Mouse (Mus musculus): ENCODE measurements around the gene Plekhf1. TPM values are rescaled to one million over a fixed set of nuclear protein-coding genes. Genes with fewer than 3 reads are reported as not detected.

Plekhf1 gene
- 1.4 to 5.3 TPM (median 1.6 TPM) in 3 replicates for total RNA-seq (2017)

GRCm38 (mm10) chr7:38227900-38228298 is at the start of gene Plekhf1:
TSS of gene Plekhf1 (minus strand) at chr7:38228016.
- peak; percentile 78 for ATAC-seq (replicated peaks; ENCODE audit: insufficient number of reproducible peaks, low FRiP score, low TSS enrichment, poor library complexity, severe bottlenecking)

- ATAC-seq (replicated peaks; ENCODE audit: insufficient number of reproducible peaks, low FRiP score, low TSS enrichment, poor library complexity, severe bottlenecking): no peak
These were observed 44.7 kb upstream of the Plekhf1 start for GRCm38 (mm10) chr7:38272551-38272950.

GRCm38 (mm10) chr7:38271859-38272258 is 44.0 kb upstream of the Plekhf1 start:
- ATAC-seq (replicated peaks; ENCODE audit: insufficient number of reproducible peaks, low FRiP score, low TSS enrichment, poor library complexity, severe bottlenecking): no peak

- no peak for ATAC-seq (replicated peaks; ENCODE audit: insufficient number of reproducible peaks, low FRiP score, low TSS enrichment, poor library complexity, severe bottlenecking)
These were observed 43.6 kb upstream of the Plekhf1 start for GRCm38 (mm10) chr7:38271511-38271811.

GRCm38 (mm10) chr7:38270703-38271510 is 43.1 kb upstream of the Plekhf1 start, which contains the start of gene Pop4:
TSS of gene Pop4 (minus strand) at chr7:38271423.
- peak; percentile 94 for ATAC-seq (replicated peaks; ENCODE audit: insufficient number of reproducible peaks, low FRiP score, low TSS enrichment, poor library complexity, severe bottlenecking)

GRCm38 (mm10) chr7:38267006-38267680 is 39.3 kb upstream of the Plekhf1 start:
- no peak; the same call in 1 of the 2 replicates for ATAC-seq (replicated peaks; ENCODE audit: insufficient number of reproducible peaks, low FRiP score, low TSS enrichment, poor library complexity, severe bottlenecking)

- no peak for ATAC-seq (replicated peaks; ENCODE audit: insufficient number of reproducible peaks, low FRiP score, low TSS enrichment, poor library complexity, severe bottlenecking)
These were observed 34.6 kb upstream of the Plekhf1 start for GRCm38 (mm10) chr7:38262406-38262805.

GRCm38 (mm10) chr7:38259631-38260030 is 31.8 kb upstream of the Plekhf1 start:
- no peak for ATAC-seq (replicated peaks; ENCODE audit: insufficient number of reproducible peaks, low FRiP score, low TSS enrichment, poor library complexity, severe bottlenecking)

GRCm38 (mm10) chr7:38253441-38253840 is 25.6 kb upstream of the Plekhf1 start:
- ATAC-seq (replicated peaks; ENCODE audit: insufficient number of reproducible peaks, low FRiP score, low TSS enrichment, poor library complexity, severe bottlenecking): no peak

- no peak for ATAC-seq (replicated peaks; ENCODE audit: insufficient number of reproducible peaks, low FRiP score, low TSS enrichment, poor library complexity, severe bottlenecking)
These were observed 23.8 kb upstream of the Plekhf1 start for GRCm38 (mm10) chr7:38251494-38252216.

GRCm38 (mm10) chr7:38242417-38242816 is 14.6 kb upstream of the Plekhf1 start:
- ATAC-seq (replicated peaks; ENCODE audit: insufficient number of reproducible peaks, low FRiP score, low TSS enrichment, poor library complexity, severe bottlenecking): no peak

GRCm38 (mm10) chr7:38237140-38237539 is 9.3 kb upstream of the Plekhf1 start:
- ATAC-seq (replicated peaks; ENCODE audit: insufficient number of reproducible peaks, low FRiP score, low TSS enrichment, poor library complexity, severe bottlenecking): no peak

- ATAC-seq (replicated peaks; ENCODE audit: insufficient number of reproducible peaks, low FRiP score, low TSS enrichment, poor library complexity, severe bottlenecking): no peak
These were observed 8.7 kb upstream of the Plekhf1 start for GRCm38 (mm10) chr7:38236400-38237105.

- no peak for ATAC-seq (replicated peaks; ENCODE audit: insufficient number of reproducible peaks, low FRiP score, low TSS enrichment, poor library complexity, severe bottlenecking)
These were observed 2.5 kb upstream of the Plekhf1 start for GRCm38 (mm10) chr7:38230285-38230684.

- ATAC-seq (replicated peaks; ENCODE audit: insufficient number of reproducible peaks, low FRiP score, low TSS enrichment, poor library complexity, severe bottlenecking): no peak
These were observed 513 bp upstream of the Plekhf1 start for GRCm38 (mm10) chr7:38228329-38228728.

GRCm38 (mm10) chr7:38227181-38227899 is 476 bp downstream of the Plekhf1 start:
- ATAC-seq (replicated peaks; ENCODE audit: insufficient number of reproducible peaks, low FRiP score, low TSS enrichment, poor library complexity, severe bottlenecking): peak; percentile 52

- no peak for ATAC-seq (replicated peaks; ENCODE audit: insufficient number of reproducible peaks, low FRiP score, low TSS enrichment, poor library complexity, severe bottlenecking)
These were observed 1.6 kb downstream of the Plekhf1 start for GRCm38 (mm10) chr7:38226226-38226625.

- no peak for ATAC-seq (replicated peaks; ENCODE audit: insufficient number of reproducible peaks, low FRiP score, low TSS enrichment, poor library complexity, severe bottlenecking)
These were observed 3.0 kb downstream of the Plekhf1 start for GRCm38 (mm10) chr7:38224577-38225369.
